Mouse (Mus musculus): ENCODE measurements at regions not wholly inside any gene's neighbourhood (a gene's known extent, or its start where the extent isn't known, plus 50 kb on each side); places are given as distances from the start of the nearest gene placed in this dataset.
"Not testable (repeated sequence)": the region's sequence is repeated elsewhere in the genome, so short reads cannot be mapped to it uniquely, and the experiment has no call there.

DNA sequence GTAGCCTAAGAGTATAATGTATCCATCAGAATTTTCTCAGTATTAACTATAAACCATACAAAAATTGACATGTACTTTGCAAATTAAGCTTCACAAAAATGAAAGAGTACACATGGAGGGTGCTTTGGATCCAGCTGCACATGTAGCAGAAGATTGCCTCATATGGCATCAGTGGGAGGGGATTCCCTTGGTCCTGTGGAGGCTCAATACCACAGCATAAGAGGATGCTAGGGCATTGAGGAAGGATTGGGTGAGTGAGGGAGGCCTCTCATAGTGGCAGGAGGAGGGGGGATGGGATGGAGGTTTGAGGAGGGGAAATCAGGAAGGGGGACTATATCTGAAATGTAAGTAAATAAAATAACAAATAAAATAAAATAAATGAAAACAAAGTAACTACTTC is 301.7 kb upstream of the Cntn5 start:
- no peak for DNase-seq (ENCODE audit: low spot score in 2 of 2)

DNA sequence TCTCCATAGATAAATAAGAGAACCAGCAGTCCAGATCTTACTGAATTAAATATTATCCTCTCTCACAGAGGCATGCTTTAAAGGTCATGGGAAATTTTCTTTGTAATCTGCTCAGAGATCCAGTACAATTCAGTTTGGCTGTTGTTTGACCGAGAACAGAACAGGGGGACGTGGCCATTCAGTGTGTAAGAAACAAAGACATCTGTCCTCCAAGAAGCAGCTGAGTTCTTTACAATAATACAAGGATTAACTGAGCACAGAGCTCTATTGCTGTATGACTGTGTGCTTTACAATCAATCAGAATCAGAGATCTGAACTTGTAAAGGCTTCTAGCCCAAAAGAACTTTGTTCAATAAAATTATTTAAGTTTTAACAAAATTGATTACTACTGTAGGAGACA is 287.6 kb upstream of the Cntn5 start:
- DNase-seq (ENCODE audit: low spot score in 2 of 2): no peak

DNA sequence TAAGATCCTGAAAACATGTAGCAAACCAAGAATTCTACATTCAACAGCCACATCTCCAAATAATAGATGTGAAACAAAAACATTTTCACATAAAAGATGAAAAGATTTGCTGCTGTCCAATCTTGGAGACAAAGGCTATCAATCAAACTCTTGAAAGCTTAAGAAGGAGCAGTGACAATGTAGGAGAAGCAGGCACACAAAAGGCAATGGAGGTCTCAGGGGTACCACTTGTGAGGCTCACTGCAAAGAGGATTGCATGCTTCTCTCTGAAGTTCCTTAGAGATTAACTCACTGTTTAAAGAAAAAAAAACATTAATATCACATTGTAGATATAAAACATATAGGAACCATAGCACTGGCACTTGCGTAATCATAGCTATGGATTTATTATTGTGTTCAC is 241.2 kb upstream of the Cntn5 start:
- no peak for DNase-seq (ENCODE audit: low spot score in 2 of 2)

DNA sequence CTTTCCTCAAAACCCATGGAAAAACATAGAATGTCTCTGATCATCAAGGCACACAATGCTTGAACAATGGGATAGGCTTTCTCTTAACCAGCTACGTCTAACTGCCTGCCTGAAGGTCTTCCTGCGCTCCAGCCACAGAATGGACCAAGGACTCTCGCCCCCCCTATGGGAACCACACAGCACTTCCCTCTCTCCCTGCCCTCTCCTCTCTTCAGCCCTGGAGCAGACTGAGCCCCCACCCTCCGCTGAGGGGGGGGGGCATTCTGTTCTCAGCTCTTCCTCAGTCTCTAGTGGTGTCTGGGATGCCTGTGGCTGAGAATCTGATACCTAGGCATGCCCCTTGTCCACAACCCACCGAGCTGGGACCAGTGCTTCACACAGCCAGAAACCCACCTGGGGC is 222.3 kb upstream of the Cntn5 start:
- DNase-seq (ENCODE audit: low spot score in 2 of 2): no peak

DNA sequence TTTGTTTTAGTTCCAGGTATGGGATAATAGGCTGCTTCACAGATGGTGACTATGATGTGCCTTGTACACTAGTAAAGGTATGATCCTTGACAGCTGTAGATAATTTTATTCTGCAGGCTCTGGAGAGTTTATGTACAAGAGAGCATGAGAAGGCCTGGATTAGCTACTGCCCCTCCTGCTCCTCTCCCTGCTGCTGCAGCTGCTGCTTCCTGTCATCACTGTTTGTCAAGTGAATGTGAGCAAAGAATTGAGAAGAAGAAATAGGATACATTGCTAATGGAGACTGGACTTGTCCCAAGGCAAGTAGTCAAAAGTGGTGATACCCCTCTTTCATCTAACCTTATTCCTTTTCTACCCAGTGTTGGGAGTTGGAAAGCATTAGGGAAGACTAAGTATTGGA is 214.6 kb upstream of the Cntn5 start:
- no peak for DNase-seq (ENCODE audit: low spot score in 2 of 2)

DNA sequence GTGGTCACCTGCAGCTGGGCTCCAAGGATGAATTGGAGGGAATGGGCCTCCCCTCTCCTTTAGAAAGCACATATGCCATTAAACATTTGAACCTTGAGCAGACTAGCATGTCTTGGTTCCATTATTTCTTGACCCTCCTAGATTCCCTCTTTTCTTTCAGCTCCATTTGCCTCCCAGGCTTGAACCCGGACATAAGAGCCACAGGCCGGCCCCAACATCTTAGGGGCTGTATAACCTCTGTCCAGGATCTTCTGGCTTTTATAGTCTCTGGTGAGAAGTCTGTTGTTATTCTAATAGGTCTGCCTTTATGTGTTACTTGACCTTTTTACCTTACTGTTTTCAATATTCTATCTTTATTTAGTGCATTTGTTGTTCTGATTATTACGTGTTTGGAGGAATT is 203.3 kb upstream of the Cntn5 start:
- DNase-seq (ENCODE audit: low spot score in 2 of 2): not testable (repeated sequence)

DNA sequence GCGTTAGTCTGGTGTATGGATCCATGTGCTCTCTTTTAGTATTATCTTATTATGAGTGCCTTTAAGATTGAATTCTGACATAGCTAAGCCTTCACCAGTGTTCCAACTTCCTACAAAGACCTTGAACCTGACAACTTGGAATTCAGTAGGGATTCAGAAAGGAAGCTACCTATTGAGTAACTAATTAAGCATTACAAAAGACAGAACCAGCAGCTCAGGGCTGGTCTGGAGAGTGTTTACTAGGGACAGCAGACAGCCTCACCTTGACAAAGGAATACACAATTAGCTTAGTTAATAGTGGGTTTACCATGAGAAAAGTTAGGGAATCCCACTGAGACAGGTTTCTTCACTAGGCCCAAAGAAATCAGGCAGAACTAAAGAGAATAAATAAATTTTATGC is 202.6 kb upstream of the Cntn5 start:
- DNase-seq (ENCODE audit: low spot score in 2 of 2): not testable (repeated sequence)

DNA sequence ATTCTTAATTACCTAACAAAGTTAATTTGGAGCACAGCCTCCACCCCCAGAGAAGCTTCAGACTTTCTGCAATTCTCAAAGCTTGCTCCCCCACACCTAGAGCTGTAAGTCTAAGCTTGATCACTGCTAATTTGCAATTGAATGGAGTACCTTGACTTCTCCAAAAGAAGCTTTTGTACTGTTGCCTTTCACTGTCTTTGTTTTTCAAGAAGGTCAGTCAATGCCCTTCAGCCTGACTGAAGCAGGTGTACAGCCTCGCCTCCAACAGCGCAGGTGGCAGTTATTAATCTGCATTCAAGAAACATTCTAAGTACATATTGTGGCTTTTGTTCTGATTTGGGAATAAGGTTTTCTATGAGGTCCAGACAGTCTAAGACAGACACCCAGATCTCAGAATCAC is 201.7 kb upstream of the Cntn5 start:
- no peak for DNase-seq (ENCODE audit: low spot score in 2 of 2)

DNA sequence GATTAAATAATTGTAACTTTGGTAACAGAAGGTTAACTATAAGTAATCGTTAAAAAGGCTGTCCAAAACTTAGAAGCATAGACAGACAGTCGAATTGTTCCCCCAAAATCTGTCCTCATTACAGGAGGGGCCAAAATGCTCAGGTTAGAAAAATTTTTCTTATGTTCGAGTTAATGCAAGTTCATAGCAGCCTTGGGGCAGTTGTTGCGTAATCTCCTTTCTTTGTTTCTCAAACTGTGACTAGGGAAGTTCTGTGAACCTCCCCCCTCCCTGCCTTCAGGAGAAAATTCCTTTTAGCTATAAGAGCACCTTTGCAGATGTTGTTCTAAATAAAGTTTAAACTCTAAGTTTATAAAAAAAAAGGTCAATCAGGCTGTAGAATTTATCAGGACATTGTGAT is 198.9 kb upstream of the Cntn5 start:
- no peak for DNase-seq (ENCODE audit: low spot score in 2 of 2)

DNA sequence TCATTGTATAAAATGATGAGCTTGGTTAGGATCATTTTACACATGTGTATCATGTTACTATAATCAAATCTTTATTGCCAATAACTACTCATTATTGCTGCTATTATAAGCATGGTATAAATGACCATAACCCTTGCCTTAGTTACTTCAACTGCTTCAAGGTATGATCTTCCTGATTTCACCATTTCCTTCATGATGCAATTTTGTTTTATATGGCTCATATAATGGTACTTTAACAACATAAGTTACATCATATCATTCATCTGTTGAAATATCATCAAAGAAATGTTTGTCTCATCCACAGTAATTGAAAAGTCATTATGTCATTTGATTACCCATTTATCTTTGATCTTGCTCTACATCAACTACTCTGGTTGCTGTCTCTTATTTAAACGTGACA is 188.3 kb upstream of the Cntn5 start:
- DNase-seq (ENCODE audit: low spot score in 2 of 2): no peak

DNA sequence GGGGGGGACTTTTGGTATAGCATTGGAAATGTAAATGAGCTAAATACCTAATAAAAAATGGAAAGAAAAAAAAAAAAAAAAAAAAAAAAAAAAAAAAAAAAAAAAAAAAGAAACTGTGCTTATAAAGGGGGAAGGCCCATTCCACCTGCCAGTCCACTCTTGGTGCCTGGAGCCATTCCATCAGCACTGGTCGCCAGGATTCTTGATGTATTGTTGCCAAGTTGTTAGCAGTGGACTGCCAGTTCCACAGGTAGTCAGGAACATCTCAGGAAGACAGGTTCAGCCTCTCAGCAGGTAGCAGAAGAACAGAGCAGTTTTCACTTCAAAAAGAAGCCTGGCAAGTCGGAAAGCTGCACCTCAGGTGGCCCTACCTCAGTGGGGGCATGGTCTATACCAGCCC is 162.6 kb upstream of the Cntn5 start:
- not testable (repeated sequence) for DNase-seq (ENCODE audit: low spot score in 2 of 2)

DNA sequence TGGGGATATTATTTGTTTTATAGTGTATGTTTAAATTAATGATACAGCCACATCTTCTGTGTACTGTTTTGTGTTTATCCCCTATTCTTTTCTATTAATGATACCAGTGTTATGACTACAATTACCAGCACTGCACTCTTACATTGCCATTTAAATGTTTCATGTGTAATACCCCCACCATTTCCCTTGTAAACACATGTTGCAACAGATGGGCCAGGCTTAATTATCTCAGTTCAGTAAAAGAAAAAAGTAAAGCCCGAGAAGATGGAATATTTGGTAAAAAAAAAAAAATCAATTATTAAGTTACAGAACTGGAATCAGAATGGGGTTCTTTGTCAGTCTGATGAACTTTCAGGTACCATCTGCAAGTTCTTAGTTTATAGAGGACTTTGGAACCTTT is 158.3 kb upstream of the Cntn5 start:
- DNase-seq (ENCODE audit: low spot score in 2 of 2): no peak

Measured in urinary bladder, postnatal 4 days (tissue).